Mouse (Mus musculus) E14TG2a.4 (cell line): ENCODE data around the gene Gm5134.

Experiments used
- CTCF ChIP-seq: conservative IDR thresholded peaks from 2 replicates; pipeline ENCODE4 v1.5.1; 2014; ENCODE audit warnings: low read length
- POU5F1 ChIP-seq: IDR thresholded peaks from 2 replicates; pipeline ENCODE4 v1.6.1; 2014; ENCODE audit warnings: low read length, borderline replicate concordance

DNA sequence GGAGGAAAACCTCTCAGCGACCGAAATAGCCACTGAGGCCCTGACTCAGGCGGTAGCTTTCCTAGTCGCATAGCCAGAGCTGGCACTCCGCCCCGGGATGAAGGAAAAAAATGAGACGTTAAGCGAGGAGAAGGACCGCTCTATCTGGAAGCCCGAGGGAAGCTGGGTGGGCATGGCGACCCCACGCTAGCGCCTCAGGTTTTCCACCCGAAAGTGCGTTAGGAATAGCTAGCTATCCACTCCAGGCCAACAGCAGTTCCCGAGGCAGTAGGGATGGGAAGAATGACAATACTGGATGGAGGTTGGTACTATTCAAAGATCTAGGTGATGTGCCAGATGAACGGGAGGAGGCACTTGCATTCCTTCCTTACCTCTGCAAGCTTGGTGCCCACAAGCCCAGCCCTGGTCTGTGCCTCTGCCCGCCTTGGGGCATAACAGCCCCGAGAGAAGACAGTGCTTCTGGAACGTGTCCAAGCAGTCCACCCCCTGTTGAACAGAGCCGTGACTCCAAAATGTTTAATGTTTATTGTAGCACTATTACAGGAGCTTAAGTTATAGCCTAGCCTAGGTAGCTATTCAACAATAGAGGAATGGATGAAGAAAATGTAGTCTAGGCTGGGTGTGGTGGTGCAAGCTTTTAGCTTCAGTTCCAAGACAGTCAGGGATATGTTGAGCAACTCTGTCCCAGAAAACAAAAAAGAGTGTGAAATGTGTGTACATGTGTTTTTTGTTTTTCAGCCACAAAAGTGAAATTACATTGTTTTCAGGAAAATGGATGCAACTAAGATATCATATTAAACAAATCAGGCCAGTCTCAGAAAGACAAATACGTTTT, 32.4 kb upstream of the Gm5134 start:
- TF ChIP-seq CTCF: no peak
- no peak for TF ChIP-seq POU5F1
